Mouse (Mus musculus): ENCODE measurements at regions not wholly inside any gene's neighbourhood (a gene's known extent, or its start where the extent isn't known, plus 50 kb on each side); places are given as distances from the start of the nearest gene placed in this dataset.
A peak's percentile ranks its signal among the peaks of the same experiment; 100 is the strongest.

DNA sequence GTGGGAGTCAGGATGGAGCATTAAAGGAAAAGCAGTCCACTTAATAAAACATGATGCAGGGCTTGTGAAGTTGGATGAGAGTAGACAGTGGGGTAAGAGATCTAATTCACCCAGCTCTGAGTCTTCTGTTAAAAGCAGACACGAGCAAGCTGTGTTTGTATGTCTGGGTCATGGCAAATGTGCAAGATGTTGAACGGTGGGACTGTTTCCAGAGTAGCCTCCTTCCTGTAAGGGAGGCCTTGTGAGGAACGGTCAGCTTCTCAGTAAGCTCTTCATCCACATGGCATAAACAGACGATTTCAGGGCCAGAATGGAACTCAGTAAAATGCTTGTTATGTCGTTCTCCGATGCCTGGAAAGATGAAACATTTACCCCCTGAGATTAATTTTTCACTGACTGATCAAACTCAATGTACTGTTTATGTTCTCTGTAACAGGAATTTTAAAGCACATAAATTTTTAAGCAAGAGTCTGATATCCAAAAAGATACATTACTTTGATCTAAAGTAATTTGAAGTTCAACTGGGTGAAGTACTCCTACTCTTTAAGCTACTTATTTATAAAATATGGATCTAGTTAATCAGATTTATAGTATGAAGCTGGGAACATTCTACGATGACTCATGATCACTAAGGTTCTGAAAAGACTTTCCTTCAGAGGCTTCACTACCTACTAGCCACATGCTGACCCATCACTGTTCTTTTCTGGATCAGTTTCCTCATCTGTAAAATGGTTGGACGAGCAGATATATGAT is 130.6 kb downstream of the Mterf1b start:
- no peak for TF ChIP-seq CTCF (IDR thresholded peaks at IDR 0.05; ENCODE audit: low read depth)
- 81% methylated on average over 8 of the region's 8 CpGs for WGBS
- ATAC-seq, result no peak
- Histone ChIP-seq H3K4me2 (ENCODE audit: low read depth) (no peak overlapping the region), H3K36me3 (ENCODE audit: insufficient read depth) (no peaks in the 10 kb centered on the region), H3K4me3 (ENCODE audit: low read depth, low read length) (no peak overlapping the region), H3K9ac (no peak overlapping the region), H3K9me3 (ENCODE audit: low read length) (no peaks in the 10 kb centered on the region), H3K4me1 (ENCODE audit: insufficient read depth) (no peaks in the 10 kb centered on the region), H3K27me3 (ENCODE audit: insufficient read depth, low read length) (no peaks in the 10 kb centered on the region), H3K27ac (ENCODE audit: low read depth, low read length) (no peak overlapping the region)
- no peak for DNase-seq

DNA sequence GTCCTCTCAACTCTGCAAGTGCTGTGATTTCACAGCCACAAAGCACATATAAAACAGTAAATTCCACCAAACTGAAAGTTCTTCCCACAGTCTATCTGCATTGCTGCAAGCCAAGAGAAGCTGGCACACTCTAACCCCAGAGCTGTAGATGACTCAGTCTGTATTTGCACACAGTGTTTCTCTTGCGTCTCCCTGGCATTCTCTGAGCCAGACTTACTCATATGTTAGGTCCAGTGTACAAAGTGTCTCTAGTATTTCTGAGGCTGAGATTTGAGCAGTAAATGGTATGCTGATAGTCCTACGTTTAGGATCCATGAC is 131.2 kb downstream of the Mterf1b start:
- no peak for ATAC-seq
- no peak overlapping the region for H3K4me3 ChIP-seq (ENCODE audit: low read depth, low read length)
- WGBS, result 86% methylated on average over 2 of the region's 2 CpGs
- no peaks in the 10 kb centered on the region for H3K36me3 ChIP-seq (ENCODE audit: insufficient read depth)
- H3K4me1 ChIP-seq (ENCODE audit: insufficient read depth), result no peaks in the 10 kb centered on the region
- no peaks in the 10 kb centered on the region for H3K9me3 ChIP-seq (ENCODE audit: low read length)
- no peak overlapping the region for H3K9ac ChIP-seq
- H3K27ac ChIP-seq (ENCODE audit: low read depth, low read length), result no peak overlapping the region
- H3K27me3 ChIP-seq (ENCODE audit: insufficient read depth, low read length), result no peaks in the 10 kb centered on the region
- TF ChIP-seq CTCF (IDR thresholded peaks at IDR 0.05; ENCODE audit: low read depth), result no peak
- DNase-seq, result no peak
- H3K4me2 ChIP-seq (ENCODE audit: low read depth), result no peak overlapping the region

DNA sequence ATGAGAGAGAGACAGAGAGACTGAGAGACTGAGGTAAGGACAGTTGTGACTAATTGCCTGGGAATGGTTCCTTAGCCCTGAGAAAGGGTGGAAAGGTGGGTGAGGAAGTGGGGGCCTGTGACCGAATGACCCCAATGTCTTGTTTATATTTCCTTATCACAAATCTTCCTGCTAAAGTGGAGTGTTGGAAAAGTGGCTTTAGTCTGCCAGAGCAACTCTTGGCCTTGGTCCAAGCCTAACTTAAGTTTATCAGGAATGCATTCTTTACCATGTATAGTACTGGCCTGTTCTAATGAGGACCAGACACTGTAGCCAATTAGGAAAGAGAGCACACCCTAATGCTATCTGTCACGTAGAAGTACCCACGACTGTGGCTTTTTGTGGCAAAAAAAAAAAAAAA is 133.6 kb downstream of the Mterf1b start:
- WGBS, result 17% methylated on average over 3 of the region's 3 CpGs
- no peak for TF ChIP-seq CTCF (IDR thresholded peaks at IDR 0.05; ENCODE audit: low read depth)
- no peak for DNase-seq

DNA sequence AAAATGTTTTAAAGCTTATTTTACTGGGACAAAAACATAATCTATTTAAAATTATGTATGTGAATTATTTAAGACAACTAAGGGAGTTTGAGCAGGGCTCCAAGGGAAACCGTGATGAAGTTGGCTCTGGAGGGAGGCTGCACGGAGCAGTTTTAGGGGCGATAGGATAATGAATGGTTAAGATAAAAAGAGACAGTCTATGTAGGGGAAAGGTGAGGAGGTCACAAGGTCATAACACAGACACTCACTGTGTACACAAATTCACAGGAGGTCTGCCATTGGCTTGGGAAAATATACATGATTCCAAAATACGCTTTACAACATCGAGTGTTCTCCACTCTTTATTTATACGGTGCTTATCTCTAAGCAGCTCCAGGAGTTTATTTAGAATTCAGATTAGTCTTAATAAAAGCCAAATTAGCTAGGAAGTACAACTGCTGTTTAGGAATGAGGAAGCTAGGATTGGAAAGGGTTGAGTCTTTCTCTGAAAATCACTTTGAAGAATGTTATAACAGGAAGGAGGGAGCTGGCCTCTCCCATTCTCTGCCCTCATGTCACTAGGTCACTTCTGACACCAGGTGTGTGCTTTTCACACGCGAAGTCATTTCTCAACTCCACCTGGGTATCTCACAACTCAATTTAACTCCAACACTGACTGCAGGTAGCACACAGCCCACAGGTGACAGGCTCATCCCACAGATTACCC is 134.3 kb downstream of the Mterf1b start:
- no peak overlapping the region for H3K4me3 ChIP-seq (ENCODE audit: low read depth, low read length)
- DNase-seq (no peak), ATAC-seq (no peak)
- H3K4me1 ChIP-seq (ENCODE audit: insufficient read depth), result no peaks in the 10 kb centered on the region
- no peak overlapping the region for H3K9ac ChIP-seq
- H3K36me3 ChIP-seq (ENCODE audit: insufficient read depth), result no peaks in the 10 kb centered on the region
- WGBS, result 53% methylated on average over 8 of the region's 8 CpGs
- no peak for TF ChIP-seq CTCF (IDR thresholded peaks at IDR 0.05; ENCODE audit: low read depth)
- no peaks in the 10 kb centered on the region for H3K9me3 ChIP-seq (ENCODE audit: low read length)
- H3K4me2 ChIP-seq (ENCODE audit: low read depth), result no peak overlapping the region
- no peaks in the 10 kb centered on the region for H3K27me3 ChIP-seq (ENCODE audit: insufficient read depth, low read length)
- no peak overlapping the region for H3K27ac ChIP-seq (ENCODE audit: low read depth, low read length)

More for the DNA sequence above, 133.6 kb downstream of the Mterf1b start:
- ATAC-seq, result no peak
- no peak overlapping the region for H3K4me3 ChIP-seq (ENCODE audit: low read depth, low read length)
- no peaks in the 10 kb centered on the region for H3K27me3 ChIP-seq (ENCODE audit: insufficient read depth, low read length)
- no peak overlapping the region for H3K9ac ChIP-seq
- H3K4me1 ChIP-seq (ENCODE audit: insufficient read depth), result no peaks in the 10 kb centered on the region
- no peak overlapping the region for H3K27ac ChIP-seq (ENCODE audit: low read depth, low read length)
- H3K4me2 ChIP-seq (ENCODE audit: low read depth), result no peak overlapping the region
- no peaks in the 10 kb centered on the region for H3K9me3 ChIP-seq (ENCODE audit: low read length)
- H3K36me3 ChIP-seq (ENCODE audit: insufficient read depth), result no peaks in the 10 kb centered on the region

DNA sequence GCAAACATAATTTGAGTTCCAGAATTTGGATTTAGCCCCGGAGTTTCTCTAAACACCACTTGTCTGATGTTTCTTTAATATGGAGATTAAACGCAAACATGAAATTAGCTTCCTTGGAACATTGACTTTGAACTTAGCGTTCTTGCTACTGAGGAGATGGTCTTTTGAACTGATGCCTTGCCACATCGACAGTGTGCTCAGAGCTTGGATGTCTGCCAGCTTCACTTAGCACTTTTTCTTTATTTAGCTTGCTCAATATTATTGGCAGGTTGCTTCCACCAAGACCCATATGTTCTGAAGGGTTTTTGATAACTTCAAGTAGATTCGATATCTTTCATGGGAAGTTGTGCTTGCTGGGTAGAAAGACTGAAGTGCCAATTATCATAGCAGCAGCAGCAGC is 143.5 kb downstream of the Mterf1b start:
- H3K4me2 ChIP-seq (ENCODE audit: low read depth), result no peak overlapping the region
- no peaks in the 10 kb centered on the region for H3K9me3 ChIP-seq (ENCODE audit: low read length)
- TF ChIP-seq CTCF (IDR thresholded peaks at IDR 0.05; ENCODE audit: low read depth), result no peak
- WGBS, result 21% methylated on average over 5 of the region's 5 CpGs
- H3K9ac ChIP-seq, result no peak overlapping the region
- no peak overlapping the region for H3K27ac ChIP-seq (ENCODE audit: low read depth, low read length)
- no peaks in the 10 kb centered on the region for H3K36me3 ChIP-seq (ENCODE audit: insufficient read depth)
- H3K4me1 ChIP-seq (ENCODE audit: insufficient read depth), result no peaks in the 10 kb centered on the region
- ATAC-seq (peak; percentile 36), DNase-seq (peak; percentile 70)
- H3K4me3 ChIP-seq (ENCODE audit: low read depth, low read length), result no peak overlapping the region
- no peaks in the 10 kb centered on the region for H3K27me3 ChIP-seq (ENCODE audit: insufficient read depth, low read length)

DNA sequence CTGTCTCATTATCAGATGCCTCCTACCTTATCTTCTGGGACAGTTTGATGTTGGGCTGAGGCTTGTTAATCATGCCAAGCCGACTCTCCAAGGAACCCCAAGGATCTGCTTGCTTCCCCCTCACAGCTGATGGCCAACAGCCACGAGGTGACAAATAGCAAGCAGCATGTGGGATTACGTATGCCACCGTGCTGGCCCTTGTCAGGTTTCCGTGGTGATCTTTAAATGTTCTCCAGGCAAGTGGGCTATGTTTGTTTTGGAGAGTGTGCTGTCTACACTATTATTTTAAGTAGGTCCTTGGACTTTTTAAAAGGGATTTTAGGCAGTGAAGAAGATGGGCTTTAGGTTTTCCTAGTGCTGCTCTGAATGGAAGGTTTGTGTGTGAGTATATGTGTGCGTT is 149.8 kb downstream of the Mterf1b start:
- DNase-seq (no peak), ATAC-seq (no peak)
- H3K9me3 ChIP-seq (ENCODE audit: low read length), result no peaks in the 10 kb centered on the region
- no peaks in the 10 kb centered on the region for H3K36me3 ChIP-seq (ENCODE audit: insufficient read depth)
- H3K27me3 ChIP-seq (ENCODE audit: insufficient read depth, low read length), result no peaks in the 10 kb centered on the region
- H3K9ac ChIP-seq, result no peak overlapping the region
- no peak overlapping the region for H3K4me2 ChIP-seq (ENCODE audit: low read depth)
- no peak overlapping the region for H3K27ac ChIP-seq (ENCODE audit: low read depth, low read length)
- no peak for TF ChIP-seq CTCF (IDR thresholded peaks at IDR 0.05; ENCODE audit: low read depth)
- no peak overlapping the region for H3K4me3 ChIP-seq (ENCODE audit: low read depth, low read length)
- WGBS, result 30% methylated on average over 6 of the region's 6 CpGs
- no peaks in the 10 kb centered on the region for H3K4me1 ChIP-seq (ENCODE audit: insufficient read depth)

DNA sequence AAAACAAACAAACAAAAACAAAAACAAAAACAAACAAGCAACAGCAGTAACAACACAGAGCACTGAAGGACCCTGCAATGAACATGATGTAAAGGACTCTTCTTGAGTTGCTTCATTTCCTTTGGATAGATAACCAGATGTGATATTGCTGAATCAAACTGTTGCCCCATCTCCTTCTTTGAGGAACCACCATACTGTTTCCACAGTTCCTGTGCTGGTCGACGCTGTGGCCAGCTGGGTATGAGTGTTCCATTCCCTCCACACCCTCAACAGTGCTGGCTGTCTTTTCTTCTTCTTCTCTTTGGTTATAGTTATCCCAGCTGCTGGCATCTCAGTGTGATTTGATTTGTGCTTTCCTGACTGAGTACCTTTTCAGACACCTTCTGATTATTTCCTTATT is 152.3 kb downstream of the Mterf1b start:
- Histone ChIP-seq H3K4me3 (ENCODE audit: low read depth, low read length) (no peak overlapping the region), H3K36me3 (ENCODE audit: insufficient read depth) (no peaks in the 10 kb centered on the region), H3K9me3 (ENCODE audit: low read length) (no peaks in the 10 kb centered on the region), H3K27me3 (ENCODE audit: insufficient read depth, low read length) (no peaks in the 10 kb centered on the region), H3K4me2 (ENCODE audit: low read depth) (no peak overlapping the region), H3K27ac (ENCODE audit: low read depth, low read length) (no peak overlapping the region), H3K9ac (no peak overlapping the region), H3K4me1 (ENCODE audit: insufficient read depth) (no peaks in the 10 kb centered on the region)
- ATAC-seq (no peak), DNase-seq (no peak)
- TF ChIP-seq CTCF (IDR thresholded peaks at IDR 0.05; ENCODE audit: low read depth), result no peak
- 95% methylated on average over 2 of the region's 2 CpGs for WGBS

Data from forebrain, postnatal 0 days (tissue).